Mouse (Mus musculus): Measurements from ENCODE around the gene Adam26b.
"Not testable (repeated sequence)": the region's sequence is repeated elsewhere in the genome, so short reads cannot be mapped to it uniquely, and the experiment has no call there.

Adam26b gene

GRCm38 (mm10) chr8:43528006-43528405 lies at the start of gene Adam26b:
TSS of gene Adam26b (minus strand) at chr8:43528106.
- not testable (repeated sequence) for DNase-seq (ENCODE audit: low spot score in 2 of 2)

GRCm38 (mm10) chr8:43576607-43577006 lies 48.7 kb upstream of the Adam26b start, which contains the start of gene Adam26a:
TSS of gene Adam26a (minus strand) at chr8:43576707.
- DNase-seq (ENCODE audit: low spot score in 2 of 2), result not testable (repeated sequence)
